Mouse (Mus musculus): ENCODE data around the gene Cd244a. TPM values are rescaled to one million over a fixed set of nuclear protein-coding genes. Genes with fewer than 3 reads are reported as not detected.

Cd244a gene
- polyA plus RNA-seq (2014; fragmentation: Nextera tagmentation; extraction: Ambion mirVana) = not detected in 2 replicates

DNA sequence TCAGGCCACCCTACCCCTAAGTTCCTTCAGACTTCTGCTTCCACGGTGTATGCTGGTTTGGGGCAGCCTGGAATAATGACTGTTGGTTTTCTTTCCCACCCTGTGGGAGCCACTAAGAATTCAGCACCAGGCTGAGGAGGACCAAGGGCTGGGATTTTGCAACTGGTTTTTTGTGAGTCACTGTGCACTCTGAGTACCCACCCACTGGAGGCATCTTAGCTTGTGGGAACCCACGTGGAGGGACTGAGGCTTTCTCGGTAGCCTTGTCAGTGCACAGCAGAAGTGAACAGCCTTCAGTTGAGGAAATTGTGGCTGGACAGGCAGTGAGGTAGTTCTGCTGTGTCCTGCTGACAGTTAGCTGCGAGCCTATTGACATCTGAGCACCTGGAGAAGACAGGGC is at the start of gene Cd244a:
Gene Cd244a, plus strand, starts transcription at position 296 of the 400 bp plus-strand sequence.
- no peaks in the 10 kb centered on the region for H3K27me3 ChIP-seq (ENCODE audit: control insufficient read depth, insufficient read depth, low read length)
- ATAC-seq (replicated peaks; ENCODE audit: insufficient number of reproducible peaks, low FRiP score, low TSS enrichment, low read depth) (no peak), DNase-seq (ENCODE audit: low spot score) (no peak)
- H3K4me2 ChIP-seq (ENCODE audit: low read depth, low read length) = no peak within 1 kb of the TSS
- no peak within 1 kb of the TSS for H3K27ac ChIP-seq (replicated peaks; ENCODE audit: low read depth, low read length)
- no peak within 1 kb of the TSS for H3K4me3 ChIP-seq (ENCODE audit: low read depth, low read length)
- 86% methylated on average over 4 of the region's 4 CpGs for WGBS
- no peaks in the 10 kb centered on the region for H3K4me1 ChIP-seq (ENCODE audit: control insufficient read depth, insufficient read depth, low read length)
- H3K36me3 ChIP-seq (replicated peaks; ENCODE audit: control insufficient read depth, insufficient read depth, low read depth, low read length) = no peaks in the 10 kb centered on the region
- H3K9ac ChIP-seq (replicated peaks; ENCODE audit: low read length) = no peak within 1 kb of the TSS
- no peaks in the 10 kb centered on the region for H3K9me3 ChIP-seq (replicated peaks; ENCODE audit: control insufficient read depth, low read length)

DNA sequence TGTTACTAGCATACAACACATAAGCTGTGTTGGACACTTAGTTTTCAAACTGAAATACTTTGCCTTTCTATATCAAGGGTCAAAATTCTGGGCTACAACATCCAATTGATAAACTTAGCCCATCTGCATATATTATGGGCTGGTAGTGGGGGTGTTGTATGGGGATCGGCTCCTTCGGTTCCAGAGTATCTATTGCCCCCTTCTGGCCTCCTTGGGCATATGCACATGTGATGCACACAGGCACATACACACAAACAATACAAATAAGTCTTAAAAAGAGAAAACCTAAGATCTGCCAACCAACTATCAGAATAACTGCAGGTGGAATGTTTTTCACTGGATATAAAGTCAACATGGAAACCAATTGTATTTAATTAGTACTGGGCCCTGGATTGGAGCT is 45.8 kb upstream of the Cd244a start:
- no peak overlapping the region for H3K4me3 ChIP-seq (ENCODE audit: low read depth, low read length)
- no peaks in the 10 kb centered on the region for H3K9me3 ChIP-seq (replicated peaks; ENCODE audit: control insufficient read depth, low read length)
- H3K9ac ChIP-seq (replicated peaks; ENCODE audit: low read length) = no peak overlapping the region
- H3K27ac ChIP-seq (replicated peaks; ENCODE audit: low read depth, low read length) = no peak overlapping the region
- H3K4me2 ChIP-seq (ENCODE audit: low read depth, low read length) = no peak overlapping the region
- H3K36me3 ChIP-seq (replicated peaks; ENCODE audit: control insufficient read depth, insufficient read depth, low read depth, low read length) = no peaks in the 10 kb centered on the region
- 89% methylated on average over 2 of the region's 2 CpGs for WGBS
- DNase-seq (ENCODE audit: low spot score) (no peak), ATAC-seq (replicated peaks; ENCODE audit: insufficient number of reproducible peaks, low FRiP score, low TSS enrichment, low read depth) (no peak)
- no peaks in the 10 kb centered on the region for H3K4me1 ChIP-seq (ENCODE audit: control insufficient read depth, insufficient read depth, low read length)
- H3K27me3 ChIP-seq (ENCODE audit: control insufficient read depth, insufficient read depth, low read length) = no peaks in the 10 kb centered on the region

DNA sequence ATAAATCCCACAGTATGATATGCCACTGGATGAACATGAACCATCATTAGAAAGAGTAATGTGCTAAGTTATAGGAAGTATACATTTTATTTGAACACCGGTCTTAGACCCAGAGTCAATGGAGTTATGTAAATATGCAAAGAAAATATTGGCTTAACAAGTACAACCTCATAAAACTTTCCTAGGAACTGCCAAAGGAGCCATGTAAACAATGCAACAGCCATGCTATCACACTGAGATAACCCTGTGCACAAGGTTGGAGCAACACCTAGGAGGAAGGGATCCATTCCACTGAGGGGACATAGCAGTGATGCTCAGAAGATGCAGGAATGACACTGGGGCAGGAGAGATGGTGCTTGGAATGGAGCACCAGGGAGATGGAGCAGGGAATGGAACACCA is 45.2 kb upstream of the Cd244a start:
- H3K9ac ChIP-seq (replicated peaks; ENCODE audit: low read length) = no peak overlapping the region
- no peaks in the 10 kb centered on the region for H3K27me3 ChIP-seq (ENCODE audit: control insufficient read depth, insufficient read depth, low read length)
- no peak overlapping the region for H3K27ac ChIP-seq (replicated peaks; ENCODE audit: low read depth, low read length)
- no peaks in the 10 kb centered on the region for H3K4me1 ChIP-seq (ENCODE audit: control insufficient read depth, insufficient read depth, low read length)
- no peaks in the 10 kb centered on the region for H3K9me3 ChIP-seq (replicated peaks; ENCODE audit: control insufficient read depth, low read length)
- H3K4me2 ChIP-seq (ENCODE audit: low read depth, low read length) = no peak overlapping the region
- 97% methylated on average over 1 of the region's 1 CpGs for WGBS
- ATAC-seq (replicated peaks; ENCODE audit: insufficient number of reproducible peaks, low FRiP score, low TSS enrichment, low read depth) (no peak), DNase-seq (ENCODE audit: low spot score) (no peak)
- no peaks in the 10 kb centered on the region for H3K36me3 ChIP-seq (replicated peaks; ENCODE audit: control insufficient read depth, insufficient read depth, low read depth, low read length)
- H3K4me3 ChIP-seq (ENCODE audit: low read depth, low read length) = no peak overlapping the region

DNA sequence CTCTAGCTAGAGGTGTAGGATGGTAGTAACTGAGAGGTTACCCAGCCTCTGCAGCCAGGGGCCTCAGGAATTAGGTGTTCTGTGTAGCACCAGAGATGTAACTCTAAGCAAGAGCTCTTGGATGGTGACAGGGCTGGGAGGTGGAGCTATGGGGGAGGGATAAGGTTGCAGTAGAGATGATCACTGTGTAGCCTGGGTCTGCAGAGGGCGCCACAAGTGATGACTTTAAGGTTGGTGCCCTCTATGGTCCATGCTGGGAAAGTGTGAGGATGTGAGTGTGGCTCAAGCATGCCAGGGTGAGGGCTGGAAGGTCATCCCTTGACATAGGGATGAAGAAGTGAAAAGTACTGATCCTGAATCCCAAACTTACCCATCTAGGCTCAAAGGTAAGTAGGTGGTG is 44.0 kb upstream of the Cd244a start:
- DNase-seq (ENCODE audit: low spot score) (no peak), ATAC-seq (replicated peaks; ENCODE audit: insufficient number of reproducible peaks, low FRiP score, low TSS enrichment, low read depth) (no peak)
- Histone ChIP-seq H3K4me3 (ENCODE audit: low read depth, low read length) (no peak overlapping the region), H3K36me3 (replicated peaks; ENCODE audit: control insufficient read depth, insufficient read depth, low read depth, low read length) (no peaks in the 10 kb centered on the region), H3K27ac (replicated peaks; ENCODE audit: low read depth, low read length) (no peak overlapping the region), H3K4me2 (ENCODE audit: low read depth, low read length) (no peak overlapping the region), H3K27me3 (ENCODE audit: control insufficient read depth, insufficient read depth, low read length) (no peaks in the 10 kb centered on the region), H3K9ac (replicated peaks; ENCODE audit: low read length) (no peak overlapping the region), H3K9me3 (replicated peaks; ENCODE audit: control insufficient read depth, low read length) (no peaks in the 10 kb centered on the region), H3K4me1 (ENCODE audit: control insufficient read depth, insufficient read depth, low read length) (no peaks in the 10 kb centered on the region)
- 6% methylated on average over 1 of the region's 1 CpGs for whole genome bisulfite sequencing

DNA sequence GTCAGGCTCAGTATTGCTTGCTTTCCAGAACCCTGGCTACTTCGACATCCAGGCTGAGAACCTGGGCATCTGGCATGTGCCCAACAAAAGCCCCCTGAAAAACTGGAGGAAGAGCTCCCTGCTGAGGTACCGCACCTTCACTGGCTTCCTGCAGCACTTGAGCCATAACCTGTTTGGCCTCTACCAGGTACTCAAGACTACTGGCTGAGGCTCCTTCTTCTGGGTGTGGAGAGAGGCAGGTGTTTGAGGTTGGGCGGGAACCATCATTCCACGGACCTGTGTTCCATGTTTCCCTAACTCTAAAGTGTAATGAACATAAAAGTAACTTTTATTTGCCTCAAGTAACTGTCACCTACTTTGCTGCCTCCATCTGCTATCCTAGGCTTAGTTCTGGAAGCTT is 43.4 kb upstream of the Cd244a start:
- H3K27me3 ChIP-seq (ENCODE audit: control insufficient read depth, insufficient read depth, low read length) = no peaks in the 10 kb centered on the region
- H3K9me3 ChIP-seq (replicated peaks; ENCODE audit: control insufficient read depth, low read length) = no peaks in the 10 kb centered on the region
- ATAC-seq (replicated peaks; ENCODE audit: insufficient number of reproducible peaks, low FRiP score, low TSS enrichment, low read depth) = no peak
- no peaks in the 10 kb centered on the region for H3K4me1 ChIP-seq (ENCODE audit: control insufficient read depth, insufficient read depth, low read length)
- H3K9ac ChIP-seq (replicated peaks; ENCODE audit: low read length) = no peak overlapping the region
- no peak overlapping the region for H3K4me2 ChIP-seq (ENCODE audit: low read depth, low read length)
- WGBS = 82% methylated on average over 4 of the region's 4 CpGs
- no peak for DNase-seq (ENCODE audit: low spot score)
- H3K4me3 ChIP-seq (ENCODE audit: low read depth, low read length) = no peak overlapping the region
- no peak overlapping the region for H3K27ac ChIP-seq (replicated peaks; ENCODE audit: low read depth, low read length)
- H3K36me3 ChIP-seq (replicated peaks; ENCODE audit: control insufficient read depth, insufficient read depth, low read depth, low read length) = no peaks in the 10 kb centered on the region

DNA sequence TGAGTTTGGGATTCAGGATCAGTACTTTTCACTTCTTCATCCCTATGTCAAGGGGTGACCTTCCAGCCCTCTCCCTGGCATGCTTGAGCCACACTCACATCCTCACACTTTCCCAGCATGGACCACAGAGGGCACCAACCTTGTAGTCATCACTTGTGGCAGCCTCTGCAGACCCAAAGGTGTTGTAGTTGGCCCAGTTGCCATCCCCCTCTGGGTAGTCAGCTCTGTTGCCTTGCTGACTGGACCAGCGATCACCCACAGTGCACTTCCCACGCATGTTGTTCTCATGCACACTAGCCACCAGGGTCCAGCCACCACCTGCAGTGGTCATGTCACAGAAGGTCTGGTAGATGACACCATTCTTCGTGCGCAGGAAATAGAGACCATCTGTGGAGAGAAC is 27.6 kb upstream of the Cd244a start:
- Histone ChIP-seq H3K9me3 (replicated peaks; ENCODE audit: control insufficient read depth, low read length) (no peaks in the 10 kb centered on the region), H3K4me1 (ENCODE audit: control insufficient read depth, insufficient read depth, low read length) (no peaks in the 10 kb centered on the region)
- 87% methylated on average over 4 of the region's 4 CpGs for WGBS

GRCm38 (mm10) chr1:171532830-171533229 is 26.2 kb upstream of the Cd244a start:
- H3K27ac ChIP-seq (replicated peaks; ENCODE audit: low read depth, low read length) = no peak overlapping the region
- no peaks in the 10 kb centered on the region for H3K9me3 ChIP-seq (replicated peaks; ENCODE audit: control insufficient read depth, low read length)
- H3K36me3 ChIP-seq (replicated peaks; ENCODE audit: control insufficient read depth, insufficient read depth, low read depth, low read length) = no peaks in the 10 kb centered on the region
- H3K4me3 ChIP-seq (ENCODE audit: low read depth, low read length) = no peak overlapping the region
- no peak overlapping the region for H3K4me2 ChIP-seq (ENCODE audit: low read depth, low read length)
- WGBS = 66% methylated on average over 2 of the region's 2 CpGs
- no peaks in the 10 kb centered on the region for H3K27me3 ChIP-seq (ENCODE audit: control insufficient read depth, insufficient read depth, low read length)
- DNase-seq (ENCODE audit: low spot score) = no peak
- no peaks in the 10 kb centered on the region for H3K4me1 ChIP-seq (ENCODE audit: control insufficient read depth, insufficient read depth, low read length)
- no peak for ATAC-seq (replicated peaks; ENCODE audit: insufficient number of reproducible peaks, low FRiP score, low TSS enrichment, low read depth)
- H3K9ac ChIP-seq (replicated peaks; ENCODE audit: low read length) = no peak overlapping the region

More for the DNA sequence above, 27.6 kb upstream of the Cd244a start:
- H3K27me3 ChIP-seq (ENCODE audit: control insufficient read depth, insufficient read depth, low read length) = no peaks in the 10 kb centered on the region
- H3K9ac ChIP-seq (replicated peaks; ENCODE audit: low read length) = no peak overlapping the region
- ATAC-seq (replicated peaks; ENCODE audit: insufficient number of reproducible peaks, low FRiP score, low TSS enrichment, low read depth) = no peak
- H3K4me3 ChIP-seq (ENCODE audit: low read depth, low read length) = no peak overlapping the region
- no peak for DNase-seq (ENCODE audit: low spot score)
- H3K36me3 ChIP-seq (replicated peaks; ENCODE audit: control insufficient read depth, insufficient read depth, low read depth, low read length) = no peaks in the 10 kb centered on the region
- H3K4me2 ChIP-seq (ENCODE audit: low read depth, low read length) = no peak overlapping the region
- no peak overlapping the region for H3K27ac ChIP-seq (replicated peaks; ENCODE audit: low read depth, low read length)

DNA sequence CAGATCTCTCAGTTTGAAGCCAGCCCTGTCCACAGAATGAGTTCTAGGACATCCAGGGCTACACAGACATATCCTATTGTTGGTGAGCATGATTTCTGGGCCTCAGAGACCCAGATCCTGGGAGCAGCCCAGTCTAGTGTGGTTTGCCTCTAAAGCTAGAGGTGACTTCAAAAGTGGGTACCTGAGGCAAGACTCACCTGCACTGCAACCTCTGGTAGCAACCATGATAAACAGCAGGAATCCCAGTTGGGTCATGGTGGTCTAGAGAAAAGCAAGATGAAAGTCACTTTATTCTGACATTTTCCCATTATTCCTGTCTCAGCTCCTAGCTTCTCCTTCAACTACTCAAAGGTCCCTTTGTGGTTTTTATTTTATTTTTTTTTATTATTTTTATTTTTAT is 24.4 kb upstream of the Cd244a start:
- Histone ChIP-seq H3K27me3 (ENCODE audit: control insufficient read depth, insufficient read depth, low read length) (no peaks in the 10 kb centered on the region), H3K9ac (replicated peaks; ENCODE audit: low read length) (no peak overlapping the region), H3K4me1 (ENCODE audit: control insufficient read depth, insufficient read depth, low read length) (no peaks in the 10 kb centered on the region), H3K4me3 (ENCODE audit: low read depth, low read length) (no peak overlapping the region), H3K4me2 (ENCODE audit: low read depth, low read length) (no peak overlapping the region), H3K27ac (replicated peaks; ENCODE audit: low read depth, low read length) (no peak overlapping the region), H3K9me3 (replicated peaks; ENCODE audit: control insufficient read depth, low read length) (no peaks in the 10 kb centered on the region), H3K36me3 (replicated peaks; ENCODE audit: control insufficient read depth, insufficient read depth, low read depth, low read length) (no peaks in the 10 kb centered on the region)
- DNase-seq (ENCODE audit: low spot score) = no peak
- no peak for ATAC-seq (replicated peaks; ENCODE audit: insufficient number of reproducible peaks, low FRiP score, low TSS enrichment, low read depth)
